Mouse (Mus musculus) ovary, postnatal 14 days (tissue): ENCODE measurements around the gene Gal3st1.
"Not testable (repeated sequence)": the region's sequence is repeated elsewhere in the genome, so short reads cannot be mapped to it uniquely, and the experiment has no call there.

ENCODE experiments used
- DNase-seq: peaks from one replicate; pipeline ENCODE4 v3.0.0; 2022; ENCODE audit warnings: low spot score

Gal3st1 gene

DNA sequence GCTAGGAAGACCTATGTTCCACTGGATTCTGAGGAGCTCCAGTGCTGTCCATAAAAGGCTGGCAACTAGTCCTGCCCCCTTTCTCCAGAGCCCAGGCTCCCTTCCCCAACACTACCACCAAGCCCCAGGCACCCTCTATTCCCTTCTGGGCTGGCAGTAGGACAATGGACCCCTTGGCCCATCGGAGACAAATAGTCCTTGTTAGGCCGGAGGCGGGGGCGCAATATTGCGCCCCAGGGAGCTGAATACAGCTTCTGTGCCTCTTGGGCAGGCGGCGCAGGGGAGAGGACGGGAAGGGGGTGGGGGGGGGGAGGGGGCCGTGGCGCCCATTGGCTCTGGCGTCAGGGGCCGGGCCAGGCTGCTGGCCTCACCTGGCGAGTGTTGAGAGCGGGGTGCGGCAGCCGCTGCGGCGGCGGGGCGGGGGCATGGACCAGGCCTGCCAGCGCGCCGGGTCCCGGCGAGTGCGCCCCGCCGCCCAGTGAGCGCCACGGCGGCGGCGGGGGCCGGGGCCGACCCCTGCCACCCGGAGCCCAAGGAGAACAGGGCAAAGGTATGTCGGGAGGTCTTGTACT, at the start of gene Gal3st1:
Gene Gal3st1, plus strand, starts transcription at position 346 of the 572 bp plus-strand sequence.
- DNase-seq = no peak

DNA sequence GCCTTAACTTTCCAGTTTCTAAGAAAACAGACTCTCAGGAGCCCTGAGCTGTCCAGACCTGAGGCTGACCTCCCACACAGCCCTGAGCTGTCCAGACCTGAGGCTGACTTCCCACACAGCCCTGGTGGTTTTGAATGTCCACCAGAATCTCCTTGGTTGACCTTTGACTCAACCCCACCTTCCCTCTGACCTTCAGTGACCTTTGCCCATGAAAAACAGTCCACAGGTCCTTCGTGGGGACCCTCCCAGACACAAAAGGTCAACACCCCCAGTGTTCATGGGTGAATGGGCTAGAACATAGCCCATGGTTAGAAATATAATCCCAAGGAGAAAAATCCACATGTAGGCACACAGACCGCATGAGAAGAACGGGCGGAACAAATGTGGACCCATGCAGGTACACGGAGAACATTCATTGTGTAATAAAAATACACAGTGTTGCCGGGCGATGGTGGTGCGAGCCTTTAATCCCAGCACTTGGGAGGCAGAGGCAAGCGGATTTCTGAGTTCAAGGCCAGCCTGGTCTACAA, 49.6 kb upstream of the Gal3st1 start:
- DNase-seq = no peak

DNA sequence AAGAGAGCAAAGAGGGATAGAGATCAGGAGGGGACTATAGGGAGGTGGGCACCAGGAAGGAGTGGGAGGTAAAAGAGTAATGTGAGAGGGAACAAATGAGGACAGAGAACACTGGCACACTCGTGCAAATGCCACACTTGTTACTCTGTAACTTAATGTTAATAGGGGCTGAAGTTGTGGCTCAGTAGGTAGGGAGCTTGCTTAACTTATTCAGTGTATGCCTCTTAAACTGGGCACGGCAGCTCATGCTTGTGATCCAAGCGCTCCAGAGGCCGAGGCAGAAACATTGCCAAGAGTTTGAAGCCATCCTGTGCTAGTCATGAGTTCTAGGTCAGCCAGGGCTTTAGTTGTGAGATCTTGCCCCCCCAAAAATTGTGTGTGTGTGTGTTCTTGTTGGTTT, 48.3 kb upstream of the Gal3st1 start:
- no peak for DNase-seq

DNA sequence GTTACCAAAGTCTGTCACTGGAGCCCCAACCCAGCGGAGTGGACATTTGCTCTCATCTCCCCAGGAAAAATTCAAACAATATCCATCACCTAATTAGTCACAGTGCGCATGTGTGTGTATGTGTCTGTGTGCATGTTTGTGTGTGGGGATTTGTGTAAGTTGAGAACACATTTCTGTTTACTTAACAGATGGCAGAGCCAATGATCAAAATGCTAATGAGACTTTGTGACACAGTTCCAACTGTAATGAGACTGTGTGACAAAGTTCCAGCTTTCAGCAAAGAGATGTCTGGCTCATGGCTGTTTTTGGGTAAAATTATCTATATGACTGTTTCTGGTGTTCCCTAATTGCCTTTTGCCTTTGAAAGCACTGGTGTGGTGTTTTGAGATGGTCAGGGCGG, 47.1 kb upstream of the Gal3st1 start:
- DNase-seq = no peak

DNA sequence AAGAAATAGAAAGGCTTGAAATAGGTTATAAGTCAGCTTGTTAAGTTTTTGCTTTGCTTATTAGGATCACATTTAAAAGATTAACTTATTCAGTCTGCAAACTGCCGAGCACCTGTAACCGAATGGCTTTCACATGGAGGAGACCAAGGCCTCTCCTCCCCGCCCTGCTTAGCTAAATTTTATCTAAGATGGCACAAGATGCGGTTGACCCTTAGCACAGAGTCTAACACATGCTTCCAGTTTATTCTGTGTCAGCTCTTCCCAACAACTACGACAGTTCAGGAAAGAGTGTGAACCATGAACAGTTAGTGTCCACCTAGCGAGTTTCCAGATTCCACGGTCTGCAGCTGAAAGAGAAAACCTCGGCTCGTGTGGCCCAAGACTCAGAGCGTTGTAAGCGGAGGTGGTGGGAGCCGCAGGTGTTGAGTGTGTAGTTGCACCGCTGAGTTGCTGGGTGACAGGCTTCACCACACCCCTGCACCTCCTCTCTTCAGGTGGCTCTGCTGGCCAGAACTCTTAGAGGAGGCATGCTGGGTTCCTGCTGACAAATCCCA, 46.0 kb upstream of the Gal3st1 start:
- DNase-seq = no peak

DNA sequence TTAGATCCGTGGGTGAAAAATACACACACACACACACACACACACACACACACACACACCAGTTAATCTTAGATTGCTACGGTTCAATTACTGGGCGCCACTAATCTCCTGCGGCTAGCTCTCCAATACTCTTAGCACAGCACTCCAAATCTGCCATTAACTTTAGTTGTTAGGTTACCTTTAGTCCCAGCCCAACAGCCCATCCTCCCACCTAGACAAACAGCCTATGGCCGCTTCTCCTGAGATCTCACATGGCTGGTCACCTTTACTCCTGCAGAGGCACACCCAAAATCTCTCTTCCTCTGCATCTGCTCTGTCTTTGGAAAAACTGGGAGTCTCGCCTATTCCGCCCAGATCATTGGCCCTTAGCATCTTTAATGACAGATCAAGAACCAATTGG, 42.1 kb upstream of the Gal3st1 start:
- no peak for DNase-seq

DNA sequence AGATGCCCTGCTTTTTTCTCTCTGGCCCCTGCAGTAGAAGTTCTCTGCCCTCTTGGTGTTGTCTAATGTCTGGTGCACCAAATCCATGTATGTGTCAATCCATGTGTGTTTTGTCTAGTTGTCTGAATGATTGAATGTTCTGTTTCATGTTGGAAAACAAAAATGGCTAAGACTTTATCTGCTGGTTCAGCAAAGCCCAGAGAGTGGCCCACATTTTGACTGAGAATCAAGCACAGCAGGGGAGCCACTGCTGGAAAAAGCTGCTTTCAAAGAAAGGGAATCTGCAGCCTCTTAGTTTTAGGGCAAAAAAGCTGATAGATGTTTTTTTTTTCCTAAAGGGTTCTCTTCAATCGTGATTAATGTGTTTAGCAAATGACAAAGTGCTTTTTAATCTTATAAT, 37.0 kb upstream of the Gal3st1 start:
- no peak for DNase-seq

DNA sequence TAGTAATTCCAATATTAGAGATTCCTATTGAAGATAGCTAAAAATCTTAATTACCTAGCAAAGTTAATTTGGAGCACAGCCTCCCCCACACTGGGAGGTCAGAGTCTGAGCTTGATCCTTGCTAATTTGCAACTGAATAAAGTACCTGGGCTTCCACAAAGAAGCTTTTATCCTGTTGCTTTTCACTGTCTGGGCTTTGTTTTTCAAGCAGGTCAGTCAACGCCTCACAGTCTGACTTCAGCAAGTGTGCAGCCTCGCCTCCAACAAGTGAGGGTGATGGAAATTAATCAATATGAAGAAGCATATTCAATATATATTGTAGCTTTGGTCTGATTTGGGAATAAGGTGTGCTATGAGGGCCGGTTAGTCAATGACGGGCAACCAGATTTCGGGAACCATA, 28.6 kb upstream of the Gal3st1 start:
- DNase-seq = not testable (repeated sequence)

DNA sequence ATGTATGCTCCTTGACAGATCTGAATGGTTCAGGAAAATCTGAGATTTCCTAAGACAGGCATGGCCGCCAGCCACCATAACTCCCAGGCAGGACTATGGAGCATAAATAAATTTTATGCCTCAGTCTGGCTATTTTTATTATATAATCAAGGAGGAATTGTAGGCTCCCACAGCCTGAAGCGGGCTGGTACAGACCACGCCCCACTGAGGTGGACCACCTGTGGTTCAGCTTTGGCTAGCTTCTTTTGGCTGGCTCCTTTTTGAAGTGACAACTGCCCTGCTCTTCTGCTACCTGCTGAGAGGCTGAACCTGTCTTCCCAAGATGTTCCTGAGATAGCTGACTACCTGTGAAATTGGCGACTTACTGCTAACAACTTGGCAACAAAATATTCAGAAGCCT, 28.1 kb upstream of the Gal3st1 start:
- DNase-seq = not testable (repeated sequence)

DNA sequence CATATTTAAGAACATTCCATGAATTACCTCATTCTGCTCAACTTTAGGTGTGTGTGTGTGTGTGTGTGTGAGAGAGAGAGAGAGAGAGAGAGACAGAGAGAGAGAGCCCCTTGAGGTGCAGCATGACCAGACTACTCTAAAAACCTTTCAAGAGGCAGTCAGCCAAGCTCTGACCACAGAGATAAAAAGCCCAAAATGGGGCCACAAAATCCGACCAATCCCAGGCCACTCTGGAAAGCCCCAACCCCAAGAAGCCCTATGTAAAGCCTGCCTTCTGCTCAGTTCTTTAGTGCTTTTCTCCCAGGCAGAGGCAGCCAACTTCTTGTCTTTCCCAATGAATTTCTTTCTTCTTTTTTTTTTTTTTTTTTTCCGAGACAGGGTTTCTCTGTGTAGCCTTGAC, 22.5 kb upstream of the Gal3st1 start:
- no peak for DNase-seq

DNA sequence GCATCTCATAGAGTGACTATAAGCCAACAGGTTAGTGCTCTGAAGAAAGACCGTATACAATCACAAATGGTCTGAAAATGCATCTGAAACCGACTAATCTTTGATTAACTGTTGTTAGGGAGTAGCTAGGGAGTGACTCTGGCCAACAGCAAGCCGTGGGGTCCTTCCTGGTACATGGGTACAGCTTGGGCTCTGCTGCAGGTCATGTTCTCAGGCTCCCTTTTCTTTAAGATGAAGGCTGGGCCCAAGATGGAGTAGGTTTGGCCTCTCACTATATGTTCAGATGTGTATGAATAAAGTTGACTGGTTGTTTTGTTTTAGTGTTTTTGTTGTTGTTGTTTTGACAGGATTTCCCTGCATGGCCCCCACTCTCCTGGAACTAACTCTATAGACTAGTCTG, 21.7 kb upstream of the Gal3st1 start:
- DNase-seq = no peak

DNA sequence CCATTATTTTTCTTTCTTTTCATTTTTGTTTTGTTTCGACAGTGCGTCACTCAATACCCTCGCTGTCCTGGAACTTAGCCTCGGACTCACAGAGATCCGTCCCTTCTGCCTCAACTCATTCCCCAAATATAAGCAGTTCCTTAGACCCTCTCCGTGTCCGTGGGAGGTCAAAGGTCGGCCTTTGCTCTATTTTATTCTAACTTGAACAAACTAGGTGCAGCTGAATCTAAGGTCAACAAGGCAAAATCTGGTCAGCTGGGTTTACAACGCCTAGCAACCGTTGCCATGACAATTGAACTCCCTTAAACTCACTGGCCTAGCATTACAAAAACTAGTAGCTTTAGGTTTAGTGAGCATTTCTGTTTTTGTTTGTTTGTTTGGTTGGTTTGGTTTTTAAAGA, 20.3 kb upstream of the Gal3st1 start:
- no peak for DNase-seq

DNA sequence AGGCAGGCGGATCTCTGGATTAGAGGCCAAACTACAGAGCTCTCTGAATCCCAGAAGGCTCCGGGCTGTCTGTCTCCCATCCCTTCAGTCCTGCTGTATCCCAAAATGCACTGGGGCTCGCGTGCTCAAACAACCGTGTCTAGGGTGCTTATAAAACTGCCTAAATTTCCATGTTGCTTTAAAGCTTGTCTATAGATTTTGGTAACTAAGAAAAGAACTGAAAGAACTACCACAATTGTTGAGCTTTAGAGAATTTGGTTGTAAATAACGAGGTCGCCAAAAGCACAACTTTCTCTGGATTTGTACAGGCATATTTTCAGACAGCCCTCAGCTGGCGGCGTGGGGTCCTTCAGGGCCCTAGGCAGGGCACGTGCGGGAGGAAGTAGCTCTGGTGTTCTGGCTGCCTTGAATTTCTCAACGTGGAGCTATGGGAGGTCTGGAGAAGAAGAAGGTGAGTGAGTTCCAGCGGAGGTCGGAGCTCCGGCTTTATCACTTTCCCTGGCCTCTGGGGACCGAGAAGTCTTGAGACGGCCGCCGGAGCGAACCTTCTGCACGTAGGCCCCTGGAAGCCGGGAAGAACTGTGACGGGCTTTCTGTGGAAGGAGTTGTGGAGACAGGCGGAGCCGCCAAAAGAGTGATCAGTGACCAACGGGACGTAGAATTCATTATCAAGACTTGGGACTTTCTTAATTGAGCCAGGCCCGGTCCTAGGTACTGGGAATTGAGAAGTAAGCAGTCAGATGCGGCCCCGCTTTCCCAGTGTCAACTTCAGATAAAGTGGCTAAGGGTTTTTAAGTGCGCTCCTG, 19.6 kb upstream of the Gal3st1 start, which contains the start of gene Pes1:
Gene Pes1, plus strand, starts transcription at position 366 of the 806 bp plus-strand sequence.
- peak; percentile 67 for DNase-seq

DNA sequence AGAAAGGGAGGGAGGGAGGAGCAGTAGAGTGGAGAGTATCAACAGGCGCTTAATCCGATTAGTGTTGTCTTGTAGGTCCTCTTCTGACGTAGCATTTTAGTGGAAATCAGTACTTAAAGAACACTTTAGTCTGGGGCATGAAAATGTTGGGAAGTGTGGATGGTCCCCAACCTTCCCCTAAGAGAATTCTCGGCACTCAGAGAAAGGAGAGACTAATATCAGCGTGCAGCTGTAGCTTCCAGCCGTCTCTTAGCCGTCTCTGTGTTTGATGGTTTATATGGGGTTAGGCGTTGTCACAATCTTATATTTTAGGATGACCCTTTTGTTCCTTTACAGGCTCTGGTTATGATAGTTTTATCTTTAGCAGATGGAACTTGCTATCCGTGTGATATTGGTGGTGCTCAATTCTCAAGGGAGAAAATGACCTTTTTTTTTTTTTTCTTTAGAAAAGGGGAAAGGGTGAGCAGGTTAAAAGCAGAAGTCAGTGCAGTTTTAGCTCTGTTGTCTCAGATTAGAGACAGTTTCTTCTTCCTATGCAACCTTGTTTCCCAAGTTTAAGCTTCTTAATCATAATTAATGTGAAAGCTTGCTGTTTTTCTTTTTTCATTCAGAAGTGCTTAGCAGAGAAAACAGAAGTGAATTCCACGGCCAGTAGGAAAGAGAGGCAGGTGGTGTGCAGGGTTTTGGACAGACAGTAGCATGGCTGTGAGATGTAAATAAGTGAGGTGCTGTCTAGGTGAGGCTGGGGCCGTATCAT, 18.8 kb upstream of the Gal3st1 start:
- DNase-seq = no peak

DNA sequence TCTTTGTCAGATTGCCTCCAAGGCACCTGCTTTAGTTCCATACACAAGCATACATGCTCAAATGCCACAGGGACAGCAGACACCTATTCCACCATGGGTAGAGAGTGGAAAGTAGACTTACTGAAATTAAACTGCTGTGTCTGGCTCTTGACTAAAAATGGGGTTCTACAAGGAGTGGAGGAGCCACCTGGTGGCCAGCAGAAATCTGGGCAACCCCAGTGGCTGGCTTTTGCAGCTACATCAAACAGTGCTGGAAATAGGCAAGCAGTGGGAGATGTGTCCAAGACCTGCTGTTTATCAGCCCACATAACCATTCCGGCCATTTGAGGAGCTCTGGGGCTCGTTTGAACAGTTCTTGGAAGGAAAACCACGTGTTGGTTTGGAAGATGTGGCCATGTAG, 13.6 kb upstream of the Gal3st1 start:
- no peak for DNase-seq

DNA sequence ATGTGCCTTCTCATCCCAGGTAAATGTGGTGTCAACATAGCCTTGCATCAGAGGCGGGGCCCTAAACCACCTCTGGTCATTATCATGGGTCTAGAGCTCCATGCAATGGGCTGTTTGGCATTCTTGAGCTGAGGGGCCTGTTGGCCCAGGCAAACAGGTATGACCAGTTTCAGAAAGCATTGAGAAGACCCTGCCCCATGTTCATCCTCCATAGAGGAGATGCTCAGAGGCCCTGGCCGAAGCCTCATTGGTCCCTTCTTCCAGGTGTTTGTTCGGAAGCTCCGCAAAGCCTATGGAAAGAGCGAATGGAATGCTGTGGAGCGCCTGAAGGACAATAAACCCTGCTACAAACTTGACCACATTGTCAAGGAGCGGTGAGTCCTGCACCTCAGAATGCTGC, 13.1 kb upstream of the Gal3st1 start:
- DNase-seq = no peak

DNA sequence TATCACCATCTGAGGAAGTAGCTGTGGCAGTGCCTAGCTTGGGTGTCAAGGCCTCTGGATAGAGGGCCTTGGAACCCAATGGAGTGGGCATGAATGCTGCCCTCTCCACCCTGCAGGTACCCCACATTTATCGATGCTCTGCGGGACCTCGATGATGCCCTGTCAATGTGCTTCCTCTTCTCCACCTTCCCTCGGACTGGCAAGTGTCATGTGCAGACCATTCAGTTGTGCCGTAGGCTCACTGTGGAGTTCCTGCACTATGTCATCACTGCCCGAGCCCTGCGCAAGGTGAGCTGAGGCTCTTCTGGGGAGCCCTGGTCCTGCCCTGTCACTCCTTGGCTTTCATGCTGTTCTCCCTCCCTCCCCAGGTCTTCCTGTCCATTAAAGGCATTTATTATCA, 10.4 kb upstream of the Gal3st1 start:
- no peak for DNase-seq

DNA sequence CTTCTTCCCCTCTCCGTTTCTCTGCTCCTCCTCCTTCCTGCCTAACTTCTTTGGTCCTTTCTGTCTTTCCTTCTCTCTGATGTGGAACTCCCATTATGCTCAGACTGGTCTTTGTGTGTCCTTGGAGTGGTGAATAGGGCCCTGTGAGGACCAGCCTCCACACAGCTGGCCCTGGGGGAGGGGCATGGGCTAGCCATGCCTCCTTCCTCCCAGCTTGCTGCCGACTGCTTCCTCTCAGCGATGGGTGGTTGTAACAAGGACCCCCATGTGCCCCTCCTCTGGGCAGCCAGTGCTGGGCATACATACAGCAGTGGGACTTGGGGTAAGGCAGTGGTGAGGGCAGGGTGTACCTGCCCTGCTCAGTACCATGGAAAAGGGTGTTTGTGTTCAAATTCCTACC, 9.1 kb upstream of the Gal3st1 start:
- no peak for DNase-seq

DNA sequence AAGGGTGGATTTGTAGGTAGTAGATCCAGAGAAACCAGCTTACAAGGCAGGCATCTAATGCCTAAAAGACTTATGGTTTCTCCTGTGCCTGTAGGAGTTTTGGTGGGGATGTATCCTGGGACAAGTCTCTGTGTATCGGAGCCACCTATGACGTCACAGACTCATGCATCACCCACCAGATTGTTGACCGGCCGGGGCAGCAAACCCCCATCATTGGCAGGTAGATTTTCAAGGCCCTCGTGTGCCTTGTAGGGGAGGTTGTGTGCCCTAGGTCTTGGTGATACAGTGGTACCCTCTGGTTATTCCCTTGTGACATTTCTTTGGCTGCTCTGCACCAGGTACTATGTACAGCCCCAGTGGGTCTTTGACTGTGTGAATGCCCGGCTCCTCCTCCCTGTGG, 6.8 kb upstream of the Gal3st1 start, which contains the start of gene 4930556J24Rik:
Gene 4930556J24Rik, minus strand, starts transcription at position 101 of the 400 bp plus-strand sequence.
- no peak for DNase-seq

DNA sequence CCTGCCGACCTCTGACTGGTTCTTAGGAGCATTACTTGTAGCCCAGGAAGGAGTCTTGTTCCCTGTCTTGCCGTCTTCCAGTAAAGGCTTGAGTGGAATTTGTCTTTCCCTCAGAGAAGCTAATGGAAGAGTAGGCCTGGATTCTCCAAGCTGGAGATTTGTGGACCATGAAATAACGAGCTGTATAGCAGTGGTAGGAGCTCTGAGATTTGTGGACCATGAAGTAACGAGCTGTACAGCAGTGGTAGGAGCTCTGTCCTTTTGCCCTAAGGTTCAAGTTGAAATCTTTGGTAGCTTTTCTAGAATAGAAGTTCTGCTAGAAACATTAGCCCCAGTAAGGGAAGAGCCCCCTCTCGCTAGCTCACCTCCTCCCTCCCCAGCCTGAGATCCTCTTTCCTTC, 5.0 kb upstream of the Gal3st1 start:
- no peak for DNase-seq

DNA sequence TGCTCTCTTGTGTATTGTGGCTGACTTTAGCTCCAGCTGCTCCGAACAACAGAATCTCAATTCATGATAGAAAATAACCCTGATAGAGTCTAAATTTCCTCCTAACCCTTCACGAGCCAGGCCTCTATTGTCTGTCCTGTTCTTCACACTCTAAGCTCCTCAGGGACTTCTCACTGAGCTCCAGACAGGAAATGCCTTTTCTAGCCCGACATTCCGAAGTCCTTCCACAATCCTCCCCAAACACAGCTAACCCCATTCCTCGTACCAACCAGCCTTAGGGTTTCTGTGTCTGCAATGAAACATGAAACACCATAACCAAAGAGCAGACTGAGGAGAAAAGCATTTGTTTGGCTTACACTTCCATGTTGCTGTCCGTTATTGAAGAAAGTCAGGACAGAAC, 1.9 kb upstream of the Gal3st1 start:
- DNase-seq = no peak
